Mouse (Mus musculus): ENCODE measurements at regions not wholly inside any gene's neighbourhood (a gene's known extent, or its start where the extent isn't known, plus 50 kb on each side); places are given as distances from the start of the nearest gene placed in this dataset.

GRCm38 (mm10) chr2:128511291-128511690 is 79.7 kb upstream of the Spdye4c start:
- no peak for ATAC-seq (replicated peaks; ENCODE audit: low read depth, poor library complexity, severe bottlenecking)

DNA sequence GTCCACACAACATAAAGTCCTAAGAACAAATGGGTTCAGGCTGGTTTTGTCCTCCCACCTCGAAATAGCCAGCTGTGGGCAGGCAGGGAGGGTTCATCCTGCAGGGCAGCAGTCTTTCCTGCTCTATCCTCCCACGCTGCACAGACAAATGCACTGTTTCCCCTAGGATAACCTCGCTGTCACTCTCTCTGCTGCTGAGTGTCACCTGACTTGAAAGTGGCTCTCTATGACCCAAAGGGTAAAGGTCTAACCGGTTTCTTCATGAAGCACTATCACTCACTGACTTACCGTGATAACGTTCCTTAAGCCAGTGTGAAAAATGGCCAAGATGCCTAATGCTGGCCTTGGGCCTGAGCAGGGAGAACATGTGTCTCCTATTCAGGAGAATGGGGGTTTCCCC is 78.2 kb upstream of the Spdye4c start:
- ATAC-seq (replicated peaks; ENCODE audit: low read depth, poor library complexity, severe bottlenecking), result no peak

DNA sequence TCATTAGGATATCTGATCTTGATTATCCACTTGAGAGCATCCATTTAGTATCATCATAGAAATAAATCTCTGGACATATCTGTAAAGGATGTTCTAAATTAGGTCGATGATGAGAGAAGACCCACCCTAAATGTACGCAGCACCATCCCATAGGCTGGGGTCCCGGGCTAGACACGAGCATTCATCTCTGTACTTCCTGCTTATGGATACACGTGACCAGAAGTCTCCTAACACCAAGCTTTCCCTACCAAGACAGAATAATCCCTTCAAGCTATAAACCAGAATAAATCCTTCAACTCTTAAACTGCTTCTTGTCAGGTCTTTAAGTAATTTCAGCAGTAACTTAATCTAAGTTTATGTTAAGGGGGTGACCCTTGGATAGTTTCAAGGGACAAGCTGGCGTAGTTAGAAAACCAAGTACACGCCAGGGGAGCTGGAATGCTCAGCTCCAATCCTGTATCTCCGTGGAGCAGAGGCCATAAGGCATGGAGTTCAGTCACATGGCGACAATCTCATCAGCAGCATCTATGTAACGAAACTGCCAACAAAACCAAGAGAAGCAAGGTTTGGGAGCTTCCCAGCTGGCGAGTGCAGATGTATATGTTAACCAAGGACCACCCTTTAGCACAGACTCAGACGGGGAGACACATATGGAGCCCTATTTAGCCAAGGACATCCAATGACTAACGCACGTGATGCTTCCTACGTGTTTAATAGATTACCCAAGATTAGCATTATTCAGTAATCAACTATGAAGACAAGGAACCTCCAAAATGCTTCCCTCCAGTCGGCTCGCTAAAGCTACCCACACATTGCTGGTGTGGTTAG is 76.3 kb upstream of the Spdye4c start:
- ATAC-seq (replicated peaks; ENCODE audit: low read depth, poor library complexity, severe bottlenecking), result no peak

DNA sequence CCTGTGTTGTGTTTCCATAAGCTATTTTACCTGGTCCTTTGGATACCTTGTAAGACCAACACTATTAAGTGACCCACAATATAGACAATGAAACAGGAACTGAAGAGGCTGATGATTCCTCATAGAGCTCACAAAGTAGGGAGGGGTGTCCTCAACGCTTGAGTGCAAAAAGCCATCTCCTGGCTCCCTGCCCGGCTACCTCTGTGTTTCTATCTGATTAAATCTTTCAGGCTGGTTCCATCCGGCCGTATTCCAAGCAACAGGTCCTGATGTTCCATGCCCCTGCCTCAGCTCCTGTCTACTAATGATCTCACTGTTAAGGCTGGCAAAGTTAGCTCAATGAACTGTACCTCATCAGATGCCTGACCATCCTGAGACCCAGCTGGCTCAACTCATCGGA is 75.3 kb upstream of the Spdye4c start:
- no peak for ATAC-seq (replicated peaks; ENCODE audit: low read depth, poor library complexity, severe bottlenecking)

DNA sequence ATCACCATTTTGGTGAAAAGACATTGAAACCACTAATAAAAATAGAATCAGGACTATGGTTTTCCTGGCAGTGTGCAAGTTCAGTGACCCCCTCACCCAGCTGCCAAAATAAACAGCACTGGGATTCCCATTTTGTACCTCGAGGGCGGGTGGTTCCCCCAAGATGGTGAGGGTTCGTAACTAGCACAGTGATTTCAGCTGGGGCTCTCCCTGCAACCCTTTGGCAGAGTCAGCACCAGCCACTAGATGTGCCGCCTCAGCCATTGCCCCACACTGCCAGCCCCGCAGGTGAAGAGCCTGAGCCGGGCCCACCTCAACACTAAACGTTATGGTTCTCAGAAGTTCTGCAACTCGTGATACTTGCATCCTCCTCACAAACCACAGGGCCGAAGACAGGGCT is 74.3 kb upstream of the Spdye4c start:
- ATAC-seq (replicated peaks; ENCODE audit: low read depth, poor library complexity, severe bottlenecking), result no peak

DNA sequence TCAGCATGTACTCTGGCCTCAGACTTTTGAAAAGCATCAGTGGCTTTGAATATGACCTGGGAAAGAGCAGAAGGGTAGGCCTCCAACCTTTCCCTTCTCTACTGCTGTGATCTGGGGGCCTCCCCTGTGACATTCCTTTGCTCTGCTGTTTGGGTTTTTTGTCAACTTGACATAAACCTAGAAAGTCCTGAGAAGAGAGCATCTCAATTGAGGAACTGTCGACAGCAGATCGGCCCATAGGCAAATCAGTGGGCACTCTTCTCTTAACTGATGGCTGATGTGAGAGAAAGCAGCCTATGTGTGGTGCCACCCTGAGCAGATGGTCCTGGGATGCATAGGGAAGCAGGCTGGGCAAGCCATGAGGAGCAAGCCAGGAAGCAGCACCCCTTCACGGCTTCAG is 72.9 kb upstream of the Spdye4c start:
- no peak for ATAC-seq (replicated peaks; ENCODE audit: low read depth, poor library complexity, severe bottlenecking)

DNA sequence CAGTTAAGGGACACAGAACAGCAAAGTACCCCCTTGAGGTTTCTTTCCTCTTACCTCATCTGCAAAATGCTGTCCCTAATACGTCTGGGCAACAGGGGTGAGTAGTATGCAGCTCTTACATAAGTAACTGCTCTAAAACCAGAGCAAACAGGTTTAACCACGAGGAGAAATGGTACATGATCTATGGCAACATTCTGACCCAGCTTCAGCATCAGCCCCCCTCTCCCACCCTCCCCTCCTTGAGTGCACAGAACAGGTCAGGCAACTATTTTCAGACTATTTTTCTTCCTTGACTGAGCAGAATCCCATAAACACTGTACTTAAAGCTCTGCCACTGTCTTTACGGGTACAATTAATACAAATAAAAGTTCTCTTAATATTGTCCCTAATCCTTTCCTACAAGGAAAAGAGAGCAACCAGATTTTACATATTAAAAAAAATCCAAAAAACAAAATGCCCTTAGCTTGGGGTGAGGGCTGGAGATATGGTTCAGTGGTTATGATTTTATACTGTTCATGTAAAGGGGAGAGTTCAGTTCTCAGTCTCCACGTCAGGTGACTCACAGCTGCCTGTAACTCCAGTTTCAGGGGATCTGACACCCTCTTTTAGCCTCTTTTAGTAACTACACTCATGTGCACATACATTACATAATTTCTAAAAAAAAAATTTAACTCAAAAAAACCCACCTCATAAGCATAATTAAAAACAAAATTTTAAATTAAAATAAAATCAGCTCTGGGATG is 69.1 kb upstream of the Spdye4c start:
- no peak for ATAC-seq (replicated peaks; ENCODE audit: low read depth, poor library complexity, severe bottlenecking)

GRCm38 (mm10) chr2:128523425-128524108 is 67.4 kb upstream of the Spdye4c start:
- no peak for ATAC-seq (replicated peaks; ENCODE audit: low read depth, poor library complexity, severe bottlenecking)

- no peak for ATAC-seq (replicated peaks; ENCODE audit: low read depth, poor library complexity, severe bottlenecking)
Observed at GRCm38 (mm10) chr2:128526100-128526499, 64.9 kb upstream of the Spdye4c start.

GRCm38 (mm10) chr2:128526883-128527344 is 64.1 kb upstream of the Spdye4c start:
- no peak for ATAC-seq (replicated peaks; ENCODE audit: low read depth, poor library complexity, severe bottlenecking)

DNA sequence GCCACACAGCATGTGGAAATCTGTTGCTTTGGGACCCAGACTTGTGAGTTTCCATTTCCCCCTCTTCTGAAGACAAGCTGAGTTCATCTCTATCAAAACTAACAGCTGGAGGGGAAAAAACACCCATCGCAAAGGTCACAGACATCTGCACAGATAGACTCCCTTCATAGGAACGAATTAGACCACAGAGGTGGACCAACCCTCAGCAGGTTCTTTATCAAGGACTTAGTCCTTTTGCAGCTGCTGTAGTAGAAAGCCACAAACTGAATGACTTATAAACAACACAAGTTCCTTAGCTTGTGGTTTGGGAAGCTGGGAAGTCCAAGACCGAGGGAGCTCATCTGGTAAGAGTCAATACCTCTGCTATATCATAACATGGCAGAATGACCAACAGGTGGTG is 54.7 kb upstream of the Spdye4c start:
- no peak for ATAC-seq (replicated peaks; ENCODE audit: low read depth, poor library complexity, severe bottlenecking)

DNA sequence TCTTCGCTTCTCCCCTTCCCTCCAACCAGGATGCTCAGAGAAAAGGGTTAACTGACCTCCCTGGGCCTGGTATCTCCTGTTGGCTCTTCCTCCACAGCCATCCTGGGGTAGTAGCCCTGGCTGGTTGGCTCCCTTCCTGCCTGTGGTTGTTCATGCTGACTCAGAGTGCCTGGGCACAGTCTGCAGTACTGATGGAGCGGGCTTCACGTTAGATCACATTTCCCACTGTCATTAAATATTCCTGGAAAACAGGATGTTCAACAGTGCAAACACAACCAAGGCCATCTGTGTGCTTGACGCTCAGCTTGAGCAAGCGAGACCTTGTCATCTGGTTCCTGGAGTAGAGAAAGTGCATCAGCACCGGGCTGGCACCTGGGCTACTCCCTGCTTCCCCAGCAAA is 53.6 kb upstream of the Spdye4c start:
- ATAC-seq (replicated peaks; ENCODE audit: low read depth, poor library complexity, severe bottlenecking), result no peak

GRCm38 (mm10) chr2:128538736-128539135 is 52.3 kb upstream of the Spdye4c start:
- no peak for ATAC-seq (replicated peaks; ENCODE audit: low read depth, poor library complexity, severe bottlenecking)
